Mouse (Mus musculus) bone marrow, adult 2 months (tissue): ENCODE results near the gene Agps.

Experiments
- CTCF ChIP-seq: fragments of 200-500 bp; IDR thresholded peaks from 2 replicates; pipeline ENCODE4 v1.5.1; 2011; ENCODE audit warnings: low read length, control low read depth; ENCODE audit not compliant: control insufficient read depth, insufficient read depth
- POLR2A ChIP-seq: fragments of 200-500 bp; IDR thresholded peaks from 2 replicates; pipeline ENCODE4 v1.6.1; 2011; ENCODE audit warnings: low read depth, mild to moderate bottlenecking, control low read depth, low read length, borderline replicate concordance; ENCODE audit not compliant: control insufficient read depth

DNA sequence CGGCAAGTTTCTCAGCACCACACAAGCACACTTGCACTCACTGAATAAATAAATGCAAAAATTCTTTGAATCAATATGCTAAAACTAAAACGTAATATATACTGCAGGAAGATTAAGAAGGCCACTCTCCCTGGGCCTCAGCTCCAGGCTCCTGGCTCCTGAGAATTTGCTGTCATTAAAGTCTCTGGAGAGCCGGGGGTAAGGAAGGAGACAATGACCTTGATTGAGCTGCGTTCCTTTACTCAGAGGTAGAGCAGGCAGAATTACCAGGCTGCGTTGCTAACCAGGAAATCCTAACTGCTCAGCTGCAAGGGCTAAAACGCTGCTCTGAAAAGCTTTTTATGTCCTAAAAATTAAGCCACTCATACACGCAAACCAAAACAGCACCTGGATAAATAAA, 101.6 kb downstream of the Agps start:
- TF ChIP-seq CTCF (no peak), POLR2A (no peak)
